Mouse (Mus musculus) CH12.LX (cell line): ENCODE measurements around the gene Tbc1d22b. TPM values are rescaled to one million over a fixed set of nuclear protein-coding genes. Genes with fewer than 3 reads are reported as not detected.

ENCODE experiments used
- DNase-seq: peaks from one replicate; pipeline ENCODE4 v3.0.0-alpha.2; 2013; ENCODE audit errors: extremely low read depth
- H3K27ac ChIP-seq: 2 replicates; pipeline ENCODE4 v1.5.1; 2012; ENCODE audit warnings: low read depth, mild to moderate bottlenecking, control low read depth, moderate library complexity; ENCODE audit not compliant: insufficient read depth
- H3K27me3 ChIP-seq: replicated peaks from 2 replicates; pipeline ENCODE3; 2012; ENCODE audit warnings: inconsistent platforms
- H3K36me3 ChIP-seq, 2 experiments: replicated peaks in 1 of 2; 2 replicates each; pipeline versions ENCODE3 to v1.6.1; 2012; ENCODE audit warnings: inconsistent platforms in 1 of 2, low read length in 1 of 2, mild to moderate bottlenecking in 1 of 2, mixed read lengths in 1 of 2, moderate library complexity in 1 of 2; ENCODE audit not compliant: control insufficient read depth in 1 of 2, insufficient read depth in 1 of 2
- H3K4me1 ChIP-seq, 2 experiments: 2 replicates each; pipeline ENCODE4 v1.6.1; 2012; ENCODE audit warnings: inconsistent platforms in 1 of 2, moderate library complexity in 1 of 2; ENCODE audit not compliant: insufficient read depth in 2 of 2, control insufficient read depth in 1 of 2
- H3K4me2 ChIP-seq: 2 replicates; pipeline ENCODE4 v1.6.1; 2012; ENCODE audit warnings: low read depth, mild to moderate bottlenecking, control low read depth; ENCODE audit not compliant: poor library complexity, insufficient read depth, severe bottlenecking
- H3K4me3 ChIP-seq, 3 experiments: fragments of 150-350 bp in 1 of 3; sonication (generic) in 1 of 3; replicated peaks in 1 of 3; 2 replicates each; pipeline versions ENCODE3 to v1.5.1; 2011 to 2012; ENCODE audit warnings: low read depth in 2 of 3, low read length in 2 of 3, mild to moderate bottlenecking in 2 of 3, moderate library complexity in 2 of 3, control low read depth in 1 of 3, improper control_type of control experiment in 1 of 3, inconsistent platforms in 1 of 3, mixed read lengths in 1 of 3; ENCODE audit not compliant: poor library complexity in 1 of 3
- H3K79me2 ChIP-seq: replicated peaks from 2 replicates; pipeline ENCODE4 v1.6.1; 2012; ENCODE audit warnings: mild to moderate bottlenecking, moderate library complexity; ENCODE audit not compliant: control insufficient read depth, poor library complexity, insufficient read depth, severe bottlenecking; ENCODE audit errors: extremely low read depth
- H3K9ac ChIP-seq: 2 replicates; pipeline ENCODE4 v1.6.1; 2012; ENCODE audit warnings: low read depth, mild to moderate bottlenecking, control low read depth, moderate library complexity; ENCODE audit not compliant: insufficient read depth
- H3K9me3 ChIP-seq: replicated peaks from 2 replicates; pipeline ENCODE3; 2012; ENCODE audit warnings: low read length, inconsistent platforms, mixed read lengths
- CHD1 ChIP-seq: IDR thresholded peaks from 2 replicates; pipeline ENCODE4 v1.6.1; 2012; ENCODE audit warnings: low read depth, low read length, improper control_type of control experiment, inconsistent platforms
- ETS1 ChIP-seq: conservative IDR thresholded peaks from 2 replicates; pipeline ENCODE4 v1.6.1; 2012; ENCODE audit warnings: low read depth, mild to moderate bottlenecking, inconsistent platforms, low read length, improper control_type of control experiment, moderate library complexity
- JUN ChIP-seq: IDR thresholded peaks from 2 replicates; pipeline ENCODE4 v1.6.1; 2011; ENCODE audit warnings: low read depth, mild to moderate bottlenecking, low read length, improper control_type of control experiment, moderate library complexity; ENCODE audit not compliant: insufficient read depth
- KAT2A ChIP-seq: IDR thresholded peaks from 2 replicates; pipeline ENCODE4 v1.6.1; 2012; ENCODE audit warnings: low read length, improper control_type of control experiment, inconsistent platforms; ENCODE audit not compliant: insufficient replicate concordance
- MAZ ChIP-seq: IDR thresholded peaks from 2 replicates; pipeline ENCODE4 v1.6.1; 2012; ENCODE audit warnings: low read depth, mild to moderate bottlenecking, inconsistent platforms, low read length, improper control_type of control experiment, moderate library complexity
- MXI1 ChIP-seq: IDR thresholded peaks from 2 replicates; pipeline ENCODE4 v1.6.1; 2011; ENCODE audit warnings: mild to moderate bottlenecking, low read depth, low read length, improper control_type of control experiment
- MYC ChIP-seq: IDR thresholded peaks from 2 replicates; pipeline ENCODE4 v1.6.1; 2011; ENCODE audit warnings: low read depth, mild to moderate bottlenecking, improper control_type of control experiment, low read length
- NELFE ChIP-seq: IDR thresholded peaks from 2 replicates; pipeline ENCODE4 v1.6.1; 2011; ENCODE audit warnings: low read depth, low read length, improper control_type of control experiment
- PAX5 ChIP-seq: IDR thresholded peaks from 2 replicates; pipeline ENCODE4 v1.6.1; 2012; ENCODE audit warnings: low read length, inconsistent platforms, mixed read lengths
- RAD21 ChIP-seq: IDR thresholded peaks from 2 replicates; pipeline ENCODE4 v1.6.1; 2011; ENCODE audit warnings: low read depth, mild to moderate bottlenecking, low read length, improper control_type of control experiment, moderate library complexity
- TCF12 ChIP-seq: IDR thresholded peaks from 2 replicates; pipeline ENCODE4 v1.6.1; 2014; ENCODE audit warnings: low read depth, mild to moderate bottlenecking, inconsistent platforms, low read length, improper control_type of control experiment
- UBTF ChIP-seq: IDR thresholded peaks from 2 replicates; pipeline ENCODE4 v1.6.1; 2012; ENCODE audit warnings: low read depth, mild to moderate bottlenecking, inconsistent platforms, low read length, improper control_type of control experiment, moderate library complexity
- USF1 ChIP-seq: IDR thresholded peaks from 2 replicates; pipeline ENCODE4 v1.6.1; 2014; ENCODE audit warnings: low read depth, mild to moderate bottlenecking, inconsistent platforms, low read length, improper control_type of control experiment
- ZKSCAN1 ChIP-seq: IDR thresholded peaks from 2 replicates; pipeline ENCODE4 v1.6.1; 2012; ENCODE audit warnings: low read depth, inconsistent platforms, low read length, improper control_type of control experiment, borderline replicate concordance
- ZMIZ1 ChIP-seq: IDR thresholded peaks from 2 replicates; pipeline ENCODE4 v1.6.1; 2012; ENCODE audit warnings: low read depth, mild to moderate bottlenecking, inconsistent platforms, low read length, improper control_type of control experiment
- ZNF384 ChIP-seq: IDR thresholded peaks from 2 replicates; pipeline ENCODE4 v1.6.1; 2012; ENCODE audit warnings: low read depth, low read length, improper control_type of control experiment, inconsistent platforms
- dilution Hi-C: fragments of 300-500 bp; cut with MboI; formaldehyde crosslinking; loops from 2 replicates; pipeline ENCODE4 v1.14.3; 2020; ENCODE audit warnings: low sequenced_read_pairs; ENCODE audit not compliant: extremely low pct_unique_long_range_greater_than_20kb, extremely low pct_ligation_motif_present
- in situ Hi-C: fragments of 300-500 bp; cut with MboI; formaldehyde crosslinking; loops from 3 replicates; pipeline ENCODE4 v1.14.3; 2019; ENCODE audit warnings: low sequenced_read_pairs, low pct_ligation_motif_present, low pct_unique_long_range_greater_than_20kb, mixed read lengths
- polyA plus RNA-seq: library from polyadenylated mRNA; unstranded; fragments of >175 nt; gene quantifications from 2 replicates; pipeline ENCODE4 v1.2.1, GENCODE M21; 2012; ENCODE audit warnings: low read depth; ENCODE audit not compliant: insufficient read length
- total RNA-seq, 2 experiments: library from RNA; depleted of rRNA; stranded (reverse); fragments of 300-350 nt in 1 of 2; fragments of >200 nt in 1 of 2; gene quantifications; 2 replicates each; pipeline ENCODE4 v1.2.3; 2012 to 2014

The Tbc1d22b gene
- total and polyA plus RNA-seq, 3 experiments: 3.8 to 17.3 (median 6.6) TPM

GRCm38 (mm10) chr17:29533866-29534265, 15.7 kb upstream of the Tbc1d22b start:
- in situ Hi-C loops (no loop called here), dilution Hi-C loops (no loop called here)
- Histone ChIP-seq H3K4me1 (peaks cover 2 to 3% of the 10 kb centered on the region in 2 experiments; a peak in 1 of 4 replicates), H3K27me3 (peaks cover 2% of the 10 kb centered on the region), H3K79me2 (no peaks in the 10 kb centered on the region), H3K36me3 (no peaks in the 10 kb centered on the region), H3K9me3 (peaks cover 11% of the 10 kb centered on the region), H3K4me3 (no peak overlapping the region), H3K4me2 (no peak overlapping the region), H3K9ac (no peak overlapping the region), H3K27ac (no peak overlapping the region)
- TF ChIP-seq ZKSCAN1 (no peak), CHD1 (no peak), MYC (no peak), NELFE (no peak), TCF12 (no peak), MAZ (no peak), UBTF (no peak), PAX5 (no peak), ZMIZ1 (no peak)
- DNase-seq: no peak

DNA sequence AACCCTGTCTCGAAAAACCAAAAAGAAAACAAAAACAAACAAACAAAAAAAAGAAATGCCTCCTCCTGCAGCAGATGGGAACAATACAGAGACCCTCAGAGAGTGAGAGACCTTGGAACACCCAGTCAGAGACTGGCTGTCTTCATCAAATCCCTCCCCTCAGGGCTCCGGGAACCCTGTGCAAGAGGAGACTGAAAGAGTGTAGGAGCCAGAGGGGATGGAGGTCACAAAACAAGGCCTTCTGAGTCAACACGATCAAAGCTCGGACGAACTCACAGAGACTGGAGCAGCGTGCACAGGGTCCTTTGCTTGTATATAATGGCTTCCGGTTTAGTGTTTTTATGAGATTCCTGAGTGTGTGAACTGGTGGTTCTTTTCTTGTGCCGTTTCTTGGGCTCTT, 9.2 kb upstream of the Tbc1d22b start:
- Histone ChIP-seq H3K9ac (no peak overlapping the region), H3K4me1 (no peaks in the 10 kb centered on the region), H3K4me3 (no peak overlapping the region), H3K27ac (no peak overlapping the region), H3K9me3 (peaks cover 5% of the 10 kb centered on the region), H3K27me3 (no peaks in the 10 kb centered on the region), H3K36me3 (no peaks in the 10 kb centered on the region), H3K79me2 (no peaks in the 10 kb centered on the region), H3K4me2 (no peak overlapping the region)
- in situ Hi-C loops: no loop called here
- DNase-seq: no peak
- dilution Hi-C loops: no loop called here
- TF ChIP-seq MXI1 (no peak), JUN (no peak), UBTF (no peak), USF1 (no peak), ETS1 (no peak), RAD21 (no peak), PAX5 (no peak), ZNF384 (no peak), KAT2A (no peak)
